Mouse (Mus musculus) forebrain, embryonic 16.5 days (tissue): Measurements from ENCODE around the gene Dpf1. TPM values are rescaled to one million over a fixed set of nuclear protein-coding genes. Genes with fewer than 3 reads are reported as not detected.

ENCODE experiments used
- ATAC-seq: fragments of 200-750 bp; cut with Nextera tagmentation; 2 replicates; pipeline ENCODE4 v1.8.0; 2017; ENCODE audit warnings: mild to moderate bottlenecking, moderate library complexity
- H3K27ac ChIP-seq: fragments of 300-500 bp; sonication (generic); 2 replicates; pipeline ENCODE4 v1.5.1; 2014; ENCODE audit warnings: low read length, control low read depth
- H3K27me3 ChIP-seq: fragments of 300-500 bp; sonication (generic); replicated peaks from 2 replicates; pipeline ENCODE4 v1.6.1; 2014; ENCODE audit warnings: low read length; ENCODE audit not compliant: control insufficient read depth, insufficient read depth
- H3K36me3 ChIP-seq: fragments of 300-500 bp; sonication (generic); 2 replicates; pipeline ENCODE4 v1.6.1; 2014; ENCODE audit not compliant: control insufficient read depth, insufficient read depth
- H3K4me1 ChIP-seq: fragments of 300-500 bp; sonication (generic); replicated peaks from 2 replicates; pipeline ENCODE4 v1.6.1; 2014; ENCODE audit warnings: low read length; ENCODE audit not compliant: control insufficient read depth, insufficient read depth
- H3K4me2 ChIP-seq: fragments of 300-500 bp; sonication (generic); 2 replicates; pipeline ENCODE4 v1.6.1; 2014; ENCODE audit warnings: mild to moderate bottlenecking, low read length, control low read depth
- H3K4me3 ChIP-seq: fragments of 300-500 bp; sonication (generic); replicated peaks from 2 replicates; pipeline ENCODE4 v1.5.1; 2014; ENCODE audit warnings: mild to moderate bottlenecking, low read length, control low read depth
- H3K9ac ChIP-seq: fragments of 300-500 bp; sonication (generic); replicated peaks from 2 replicates; pipeline ENCODE4 v1.6.1; 2014; ENCODE audit warnings: low read depth, low read length, control low read depth
- H3K9me3 ChIP-seq: fragments of 300-500 bp; sonication (generic); 2 replicates; pipeline ENCODE4 v1.6.1; 2016; ENCODE audit warnings: low read length; ENCODE audit not compliant: control insufficient read depth
- WGBS: fragments of 180-500 bp; shearing (Covaris S2); extraction: QIAGEN DNeasy Blood & Tissue Kit; methylation state at CpG from one replicate; pipeline ENCODE4 v1.1.7; 2014; 5-methylcytosine and 5-hydroxymethylcytosine counted together
- polyA plus RNA-seq: library from polyadenylated mRNA; unstranded; fragments of >200 nt; fragmentation: Nextera tagmentation; extraction: Ambion mirVana; gene quantifications from 2 replicates; pipeline ENCODE4 v1.2.1, GENCODE M21; 2015

The Dpf1 gene
- polyA plus RNA-seq, 1 experiment from 2014 or later: 270 TPM

GRCm38 (mm10) chr7:29271687-29272465, 31.9 kb upstream of the Dpf1 start:
- Histone ChIP-seq H3K27me3 (no peaks in the 10 kb centered on the region), H3K4me3 (no peak overlapping the region), H3K9ac (no peak overlapping the region), H3K9me3 (no peaks in the 10 kb centered on the region), H3K27ac (peak overlapping the region; percentile 17; the same call in 1 of the 2 replicates), H3K4me2 (no peak overlapping the region), H3K36me3 (no peaks in the 10 kb centered on the region), H3K4me1 (peaks cover 12% of the 10 kb centered on the region; the same call in 1 of the 2 replicates)
- 73% methylated on average over 8 of the region's 8 CpGs for WGBS
- no peak for ATAC-seq

- ATAC-seq: no peak
- Histone ChIP-seq H3K4me3 (no peak overlapping the region), H3K9me3 (no peaks in the 10 kb centered on the region), H3K4me2 (no peak overlapping the region), H3K36me3 (no peaks in the 10 kb centered on the region), H3K27me3 (peaks cover 4% of the 10 kb centered on the region; the same call in 1 of the 2 replicates), H3K9ac (no peak overlapping the region), H3K4me1 (peaks cover 16% of the 10 kb centered on the region), H3K27ac (no peak overlapping the region)
- 70% methylated on average over 5 of the region's 5 CpGs for WGBS
Measured at GRCm38 (mm10) chr7:29276715-29277114, 27.0 kb upstream of the Dpf1 start.

GRCm38 (mm10) chr7:29277510-29277909, 26.2 kb upstream of the Dpf1 start:
- Histone ChIP-seq H3K4me2 (no peak overlapping the region), H3K27me3 (peaks cover 9% of the 10 kb centered on the region; the same call in 1 of the 2 replicates), H3K9me3 (no peaks in the 10 kb centered on the region), H3K36me3 (no peaks in the 10 kb centered on the region), H3K4me3 (no peak overlapping the region), H3K4me1 (peaks cover 17% of the 10 kb centered on the region), H3K9ac (no peak overlapping the region), H3K27ac (no peak overlapping the region)
- 93% methylated on average over 4 of the region's 4 CpGs for WGBS
- no peak for ATAC-seq

GRCm38 (mm10) chr7:29279261-29279660, 24.5 kb upstream of the Dpf1 start:
- ATAC-seq: no peak
- Histone ChIP-seq H3K27ac (no peak overlapping the region), H3K4me1 (peaks cover 17% of the 10 kb centered on the region), H3K4me3 (no peak overlapping the region), H3K36me3 (no peaks in the 10 kb centered on the region), H3K9me3 (no peaks in the 10 kb centered on the region), H3K27me3 (peaks cover 9% of the 10 kb centered on the region; the same call in 1 of the 2 replicates), H3K9ac (no peak overlapping the region), H3K4me2 (no peak overlapping the region)

- WGBS: 92% methylated on average over 8 of the region's 8 CpGs
- H3K36me3 ChIP-seq: no peaks in the 10 kb centered on the region
Measured at GRCm38 (mm10) chr7:29279924-29280323, 23.8 kb upstream of the Dpf1 start.

GRCm38 (mm10) chr7:29280801-29281200, 22.9 kb upstream of the Dpf1 start:
- no peak overlapping the region; the same call in 1 of the 2 replicates for H3K9ac ChIP-seq
- peaks cover 9% of the 10 kb centered on the region; the same call in 1 of the 2 replicates for H3K27me3 ChIP-seq
- H3K27ac ChIP-seq: no peak overlapping the region
- H3K9me3 ChIP-seq: no peaks in the 10 kb centered on the region
- ATAC-seq: no peak
- no peaks in the 10 kb centered on the region for H3K36me3 ChIP-seq
- 6% methylated on average over 13 of the region's 13 CpGs for WGBS
- H3K4me3 ChIP-seq: peak overlapping the region; percentile 68
- H3K4me1 ChIP-seq: peaks cover 17% of the 10 kb centered on the region
- peak overlapping the region; percentile 99 for H3K4me2 ChIP-seq

More at GRCm38 (mm10) chr7:29279924-29280323, 23.8 kb upstream of the Dpf1 start:
- Histone ChIP-seq H3K9me3 (no peaks in the 10 kb centered on the region), H3K9ac (no peak overlapping the region), H3K4me2 (no peak overlapping the region), H3K4me3 (no peak overlapping the region), H3K4me1 (peaks cover 17% of the 10 kb centered on the region), H3K27ac (no peak overlapping the region), H3K27me3 (peaks cover 9% of the 10 kb centered on the region; the same call in 1 of the 2 replicates)
- ATAC-seq: no peak

GRCm38 (mm10) chr7:29281201-29282073, 22.3 kb upstream of the Dpf1 start, which contains the start of gene Spint2:
Spint2 (minus strand) TSS chr7:29281912.
- Histone ChIP-seq H3K9ac (peak within 1 kb of the TSS; percentile 76), H3K4me2 (peak within 1 kb of the TSS; percentile 99), H3K27me3 (peaks cover 9% of the 10 kb centered on the region; the same call in 1 of the 2 replicates), H3K4me3 (peak within 1 kb of the TSS; percentile 68), H3K4me1 (peaks cover 17% of the 10 kb centered on the region), H3K27ac (no peak within 1 kb of the TSS), H3K36me3 (no peaks in the 10 kb centered on the region), H3K9me3 (no peaks in the 10 kb centered on the region)
- WGBS: under 1% methylated on average over 74 of the region's 80 CpGs
- ATAC-seq: peak; percentile 58

GRCm38 (mm10) chr7:29282074-29282554, 21.6 kb upstream of the Dpf1 start:
- WGBS: 8% methylated on average over 20 of the region's 21 CpGs
- H3K4me2 ChIP-seq: peak overlapping the region; percentile 99
- ATAC-seq: no peak
- peaks cover 17% of the 10 kb centered on the region for H3K4me1 ChIP-seq
- no peak overlapping the region for H3K27ac ChIP-seq
- peak overlapping the region; percentile 68 for H3K4me3 ChIP-seq
- no peaks in the 10 kb centered on the region for H3K36me3 ChIP-seq
- H3K9me3 ChIP-seq: no peaks in the 10 kb centered on the region
- peak overlapping the region; percentile 76 for H3K9ac ChIP-seq
- H3K27me3 ChIP-seq: peaks cover 9% of the 10 kb centered on the region; the same call in 1 of the 2 replicates

- H3K9ac ChIP-seq: no peak overlapping the region
Measured at GRCm38 (mm10) chr7:29283876-29284275, 19.9 kb upstream of the Dpf1 start.

More at GRCm38 (mm10) chr7:29283876-29284275, 19.9 kb upstream of the Dpf1 start:
- H3K9me3 ChIP-seq: no peaks in the 10 kb centered on the region
- H3K27me3 ChIP-seq: peaks cover 9% of the 10 kb centered on the region; the same call in 1 of the 2 replicates
- peaks cover 17% of the 10 kb centered on the region for H3K4me1 ChIP-seq
- no peak overlapping the region for H3K27ac ChIP-seq
- no peaks in the 10 kb centered on the region for H3K36me3 ChIP-seq
- WGBS: 89% methylated on average over 4 of the region's 4 CpGs
- H3K4me2 ChIP-seq: no peak overlapping the region
- H3K4me3 ChIP-seq: no peak overlapping the region
- ATAC-seq: no peak
